Comparison of ENCODE assay signal across 29 mouse cellular contexts in genomic region chr11:43624341-43624740, GRCm38 (mm10). TPM values are rescaled to one million over a fixed set of nuclear protein-coding genes. Genes with fewer than 3 reads are reported as not detected.
DNase-seq lines count a peak whose midpoint lies in the region; ATAC-seq lines count a peak whose summit lies in the region.
"Had no signal": no experiment of that assay in that cellular context is flagged by ENCODE, and none has a peak within 500 bp of the region (broad histone marks: within the 10 kb centered on the region; RNA-seq: fewer than 3 reads in every experiment).

No protein-coding gene starts in this region.

- peak; percentile 37 to 51 for DNase-seq in cerebellum, postnatal 10 days
- no peak for DNase-seq in cerebellum, adult 9-10 months
- peak; percentile 26 to 47 for DNase-seq in left cerebral cortex, adult 18-20 months (ENCODE audit: low spot score in 2 of 2)
- no peak for DNase-seq in left cerebral cortex, adult 9 months (ENCODE audit: low spot score in 2 of 2)
- peak; percentile 34 for DNase-seq in 3134 (ENCODE audit: extremely low read depth, insufficient read length, low spot score)
- DNase-seq in brain, adult 2 months (ENCODE audit: low read depth, low spot score): peak; percentile 83
- no peak for DNase-seq in thymus, postnatal 0 days (ENCODE audit: low spot score)
- DNase-seq: adrenal gland, adult 8-10 months; cerebellum, adult 11-12 months; cerebellum, postnatal 36 days; gastrocnemius, postnatal 25 days; heart, adult 2 months; heart, postnatal 4 days; lung, postnatal 10 days; thymus, postnatal 36 days had no signal

- no peak overlapping the region for H3K27ac ChIP-seq in kidney, embryonic 14.5 days (ENCODE audit: low read depth, low read length)
- H3K27ac ChIP-seq: heart, adult 2 months; hindbrain, embryonic 15.5 days; intestine, embryonic 15.5 days; kidney, postnatal 0 days; midbrain, embryonic 13.5 days; neural tube, embryonic 13.5 days had no signal

- no peak for ATAC-seq in kidney, embryonic 14.5 days (ENCODE audit: low FRiP score, low TSS enrichment)
- ATAC-seq: intestine, embryonic 15.5 days; midbrain, embryonic 13.5 days had no signal

- H3K9me3 ChIP-seq in kidney, embryonic 14.5 days (ENCODE audit: control insufficient read depth, low read length): no peaks in the 10 kb centered on the region
- H3K9me3 ChIP-seq: hindbrain, embryonic 15.5 days; intestine, embryonic 15.5 days; midbrain, embryonic 13.5 days; neural tube, embryonic 13.5 days had no signal

- H3K4me1 ChIP-seq in kidney, embryonic 14.5 days (ENCODE audit: control insufficient read depth, insufficient read depth, low read length): peaks cover 14% of the 10 kb centered on the region

- H3K27me3 ChIP-seq in kidney, embryonic 14.5 days (ENCODE audit: control insufficient read depth, insufficient read depth, low read length): no peaks in the 10 kb centered on the region
- H3K27me3 ChIP-seq: hindbrain, embryonic 15.5 days; intestine, embryonic 15.5 days; midbrain, embryonic 13.5 days; neural tube, embryonic 13.5 days had no signal

- no peak overlapping the region for H3K9ac ChIP-seq in kidney, embryonic 14.5 days (ENCODE audit: low read depth, low read length)
- H3K9ac ChIP-seq: hindbrain, embryonic 15.5 days; intestine, embryonic 15.5 days; midbrain, embryonic 13.5 days; neural tube, embryonic 13.5 days had no signal

- no peaks in the 10 kb centered on the region for H3K36me3 ChIP-seq in kidney, embryonic 14.5 days (ENCODE audit: control insufficient read depth, insufficient read depth, low read length)
- H3K36me3 ChIP-seq: hindbrain, embryonic 15.5 days; intestine, embryonic 15.5 days; midbrain, embryonic 13.5 days; neural tube, embryonic 13.5 days had no signal

- no peak overlapping the region for H3K4me2 ChIP-seq in kidney, embryonic 14.5 days (replicated peaks; ENCODE audit: low read depth, low read length)
- H3K4me2 ChIP-seq: hindbrain, embryonic 15.5 days; intestine, embryonic 15.5 days; midbrain, embryonic 13.5 days; neural tube, embryonic 13.5 days had no signal

- no peak overlapping the region for H3K4me3 ChIP-seq in kidney, embryonic 14.5 days (ENCODE audit: low read length)
- H3K4me3 ChIP-seq: heart, adult 2 months; hindbrain, embryonic 15.5 days; intestine, embryonic 15.5 days; midbrain, embryonic 13.5 days; neural tube, embryonic 13.5 days had no signal

- WGBS in kidney, embryonic 14.5 days: 100% methylated on average over 1 of the region's 1 CpGs

RNA-seq across cellular contexts. Expression of gene Fabp6, which starts 23.0 kb away (rescaled TPM):
- total RNA-seq in left cerebral cortex, adult 18-20 months (2021): not detected
- polyA plus RNA-seq in kidney, embryonic 14.5 days (2014; fragmentation: Nextera tagmentation; extraction: Ambion mirVana): not detected in 2 replicates
- polyA plus RNA-seq in thymus, postnatal 0 days (2015; fragmentation: Nextera tagmentation; extraction: Ambion mirVana): 8.4 and 11.8 TPM in 2 replicates
- total RNA-seq: adrenal gland, adult 8-10 months; gastrocnemius, postnatal 25 days; heart, adult 2 months; heart, postnatal 4 days; layer of hippocampus, adult 18-20 months; left cerebral cortex, postnatal 10 days; megakaryocyte progenitor cell, adult 5-6 weeks had no signal
- polyA plus RNA-seq: forebrain, embryonic 11.5 days; heart, adult 2 months; heart, embryonic 14.5 days; hindbrain, embryonic 15.5 days; limb, embryonic 14.5 days; liver, embryonic 16.5 days; midbrain, embryonic 13.5 days; neural tube, embryonic 13.5 days; testis, adult 2 months had no signal

RNA-seq across cellular contexts. Expression of gene 4933415A04Rik, which starts 37.5 kb away (rescaled TPM):
- total RNA-seq in left cerebral cortex, adult 18-20 months (2021): under 1 TPM; 0.66 to 0.70 TPM
- 9.0 and 9.9 TPM in 2 replicates for polyA plus RNA-seq in kidney, embryonic 14.5 days (2014; fragmentation: Nextera tagmentation; extraction: Ambion mirVana)
- 2.6 and 4.4 TPM in 2 replicates for polyA plus RNA-seq in thymus, postnatal 0 days (2015; fragmentation: Nextera tagmentation; extraction: Ambion mirVana)
- total RNA-seq: gastrocnemius, postnatal 25 days; megakaryocyte progenitor cell, adult 5-6 weeks had no signal

RNA-seq across cellular contexts. Expression of gene Pwwp2a, which starts 57.5 kb away (rescaled TPM):
- total RNA-seq in left cerebral cortex, adult 18-20 months (2021): 10 to 100 TPM; 61.2 to 65.4 TPM
- polyA plus RNA-seq in kidney, embryonic 14.5 days (2014; fragmentation: Nextera tagmentation; extraction: Ambion mirVana): 44.9 and 50.1 TPM in 2 replicates
- polyA plus RNA-seq in thymus, postnatal 0 days (2015; fragmentation: Nextera tagmentation; extraction: Ambion mirVana): 21.9 and 28.8 TPM in 2 replicates

Comparison
In these comparisons a context has a peak if more than half of its experiments do, and no peak if none do; other contexts are left out.
1. DNase-seq: peak in cerebellum, postnatal 10 days (2 of 2), left cerebral cortex, adult 18-20 months (2 of 2), 3134 (single experiment) and brain, adult 2 months (single experiment); none in cerebellum, adult 9-10 months (single experiment), left cerebral cortex, adult 9 months (0 of 2) and thymus, postnatal 0 days (single experiment).